In genomic region chr15:82443658-82444057, GRCm38 (mm10) we compare ENCODE assay signal across 26 mouse cellular contexts. TPM values are rescaled to one million over a fixed set of nuclear protein-coding genes. Genes with fewer than 3 reads are reported as not detected.
"Had no signal": no experiment of that assay in that cellular context is flagged by ENCODE, and none has a peak within 500 bp of the region (broad histone marks: within the 10 kb centered on the region; RNA-seq: fewer than 3 reads in every experiment).

No protein-coding gene starts in this region.

- H3K27me3 ChIP-seq: midbrain, embryonic 12.5 days; neural tube, embryonic 13.5 days; neural tube, embryonic 15.5 days had no signal

- H3K27ac ChIP-seq: midbrain, embryonic 10.5 days; midbrain, embryonic 12.5 days; neural tube, embryonic 13.5 days; neural tube, embryonic 15.5 days had no signal

- H3K36me3 ChIP-seq: midbrain, embryonic 10.5 days; midbrain, embryonic 12.5 days; neural tube, embryonic 13.5 days; neural tube, embryonic 15.5 days had no signal

- ATAC-seq: midbrain, embryonic 16.5 days had no signal

- H3K4me2 ChIP-seq: lung, embryonic 14.5 days; midbrain, embryonic 12.5 days; neural tube, embryonic 13.5 days; neural tube, embryonic 15.5 days had no signal

- H3K4me1 ChIP-seq: midbrain, embryonic 12.5 days; neural tube, embryonic 13.5 days; neural tube, embryonic 15.5 days had no signal

- H3K4me3 ChIP-seq: midbrain, embryonic 10.5 days; midbrain, embryonic 12.5 days; myocyte; neural tube, embryonic 13.5 days; neural tube, embryonic 15.5 days had no signal

- H3K9me3 ChIP-seq: midbrain, embryonic 10.5 days; midbrain, embryonic 12.5 days; neural tube, embryonic 13.5 days; neural tube, embryonic 15.5 days had no signal

- H3K9ac ChIP-seq: lung, embryonic 14.5 days; midbrain, embryonic 12.5 days; neural tube, embryonic 13.5 days; neural tube, embryonic 15.5 days had no signal

- DNase-seq: lung, embryonic 14.5 days; lung, postnatal 10 days; lung, postnatal 4 days; midbrain, embryonic 14.5 days; retina, postnatal 1 day; right cerebral cortex, adult 18-20 months; right cerebral cortex, postnatal 25 days; right cerebral cortex, postnatal 4 days; spleen, adult 18-20 months; thymus, adult 18-20 months; thymus, postnatal 14 days; thymus, postnatal 36 days had no signal

RNA-seq across cellular contexts. Expression of gene Cyp2d9, which starts 10.4 kb away (rescaled TPM):
- total RNA-seq: megakaryocyte, adult 5-6 weeks; megakaryocyte-erythroid progenitor cell, adult 5-6 weeks had no signal
- polyA plus RNA-seq: lung, embryonic 14.5 days; lung, embryonic 16.5 days; midbrain, embryonic 10.5 days; midbrain, embryonic 12.5 days; midbrain, embryonic 14.5 days; midbrain, embryonic 16.5 days; myocyte; neural tube, embryonic 11.5 days; neural tube, embryonic 13.5 days; neural tube, embryonic 15.5 days; small intestine, adult 2 months; stomach, embryonic 14.5 days; thymus, postnatal 0 days had no signal

RNA-seq across cellular contexts. Expression of gene Cyp2d10, which starts 36.7 kb away (rescaled TPM):
- total RNA-seq: megakaryocyte, adult 5-6 weeks; megakaryocyte-erythroid progenitor cell, adult 5-6 weeks had no signal
- polyA plus RNA-seq: lung, embryonic 14.5 days; midbrain, embryonic 10.5 days; midbrain, embryonic 12.5 days; midbrain, embryonic 14.5 days; midbrain, embryonic 16.5 days; myocyte; neural tube, embryonic 11.5 days; neural tube, embryonic 13.5 days; neural tube, embryonic 15.5 days; stomach, embryonic 14.5 days; thymus, postnatal 0 days had no signal

RNA-seq across cellular contexts. Expression of gene Cyp2d11, which starts 49.8 kb away (rescaled TPM):
- total RNA-seq: megakaryocyte, adult 5-6 weeks; megakaryocyte-erythroid progenitor cell, adult 5-6 weeks had no signal
- polyA plus RNA-seq: lung, embryonic 14.5 days; lung, embryonic 16.5 days; midbrain, embryonic 10.5 days; midbrain, embryonic 12.5 days; midbrain, embryonic 14.5 days; midbrain, embryonic 16.5 days; myocyte; neural tube, embryonic 11.5 days; neural tube, embryonic 13.5 days; neural tube, embryonic 15.5 days; small intestine, adult 2 months; stomach, embryonic 14.5 days; stomach, embryonic 16.5 days; thymus, postnatal 0 days had no signal
